Mouse (Mus musculus) G1E (cell line): Measurements from ENCODE around the gene 3425401B19Rik. TPM values are rescaled to one million over a fixed set of nuclear protein-coding genes. Genes with fewer than 3 reads are reported as not detected.

ENCODE experiments used
- ATAC-seq: 2 replicates; pipeline ENCODE4 v1.8.0; 2016; ENCODE audit warnings: mild to moderate bottlenecking; ENCODE audit not compliant: insufficient number of reproducible peaks, poor library complexity, low FRiP score, severe bottlenecking; ENCODE audit errors: extremely low read depth
- DNase-seq: peaks from one replicate; pipeline ENCODE4 v3.0.0; 2012; ENCODE audit warnings: low spot score
- H3K27me3 ChIP-seq: 2 replicates; pipeline ENCODE4 v1.6.1; 2012; ENCODE audit warnings: mild to moderate bottlenecking, low read length, inconsistent platforms; ENCODE audit not compliant: insufficient read depth
- H3K36me3 ChIP-seq: replicated peaks from 2 replicates; pipeline ENCODE3; 2012; ENCODE audit warnings: mild to moderate bottlenecking, inconsistent platforms
- H3K4me1 ChIP-seq: 2 replicates; pipeline ENCODE4 v1.6.1; 2012; ENCODE audit warnings: low read depth, low read length, inconsistent platforms, mixed read lengths; ENCODE audit not compliant: insufficient read depth
- H3K4me3 ChIP-seq: 2 replicates; pipeline ENCODE4 v1.5.1; 2012; ENCODE audit warnings: low read depth, mild to moderate bottlenecking, inconsistent platforms, low read length, moderate library complexity, mixed read lengths
- H3K9me3 ChIP-seq: replicated peaks from 2 replicates; pipeline ENCODE4 v1.6.1; 2012; ENCODE audit warnings: inconsistent platforms
- CTCF ChIP-seq: IDR thresholded peaks from 2 replicates; pipeline ENCODE4 v1.5.1; 2012; ENCODE audit warnings: low read depth, low read length, inconsistent platforms, mixed read lengths
- GATA1 ChIP-seq: IDR thresholded peaks from 2 replicates; pipeline ENCODE4 v1.6.1; 2012; ENCODE audit warnings: borderline replicate concordance, low read length, inconsistent platforms, mixed read lengths
- GATA2 ChIP-seq: IDR thresholded peaks from 2 replicates; pipeline ENCODE4 v1.6.1; 2012; ENCODE audit warnings: low read depth, low read length, inconsistent platforms, borderline replicate concordance
- POLR2AphosphoS5 ChIP-seq: IDR thresholded peaks from 2 replicates; pipeline ENCODE4 v1.6.1; 2012; ENCODE audit warnings: low read depth, low read length, inconsistent platforms; ENCODE audit not compliant: insufficient replicate concordance
- TAL1 ChIP-seq: conservative IDR thresholded peaks from 2 replicates; pipeline ENCODE4 v1.6.1; 2012; ENCODE audit warnings: low read depth, low read length, inconsistent platforms, mixed read lengths
- polyA plus RNA-seq: library from polyadenylated mRNA; stranded (reverse); fragments of >175 nt; gene quantifications from 2 replicates; pipeline ENCODE4 v1.2.3, GENCODE M21; 2012
- total RNA-seq, 2 experiments: library from RNA; stranded (forward) in 1 of 2; stranded (reverse) in 1 of 2; fragments of 200-1000 nt in 1 of 2; fragments of >200 nt in 1 of 2; fragmentation: Nextera tagmentation in 1 of 2; gene quantifications; 2 replicates each; pipeline ENCODE4 v1.2.3; 2014 to 2017

Gene 3425401B19Rik
- total and polyA plus RNA-seq, 3 experiments = 0.05 TPM; not detected in 2

DNA sequence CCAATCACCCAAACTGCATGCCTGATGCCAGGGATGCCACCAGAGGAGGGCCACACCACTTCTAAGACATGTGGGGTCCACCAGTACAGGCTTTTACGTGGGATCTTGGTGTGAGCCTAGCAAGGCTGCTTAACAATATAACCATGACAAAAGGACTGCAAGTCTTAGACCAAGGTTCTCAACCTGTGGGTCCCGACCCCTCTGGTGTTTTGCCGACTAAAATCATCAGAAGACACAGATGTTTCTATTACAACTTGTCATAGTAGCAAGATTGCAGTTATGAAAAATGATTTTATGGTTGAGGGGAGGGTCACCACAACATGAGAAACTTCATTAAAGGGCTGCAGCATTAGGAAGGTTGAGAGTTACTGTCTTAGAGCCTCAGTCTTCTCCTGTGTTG is 6.5 kb downstream of the 3425401B19Rik start:
- TF ChIP-seq GATA2 (no peak), GATA1 (no peak), TAL1 (no peak), POLR2AphosphoS5 (no peak), CTCF (no peak)
- H3K4me1 ChIP-seq = no peaks in the 10 kb centered on the region
- no peaks in the 10 kb centered on the region for H3K36me3 ChIP-seq
- DNase-seq (no peak), ATAC-seq (no peak)
- H3K9me3 ChIP-seq = peaks cover 60% of the 10 kb centered on the region
- H3K4me3 ChIP-seq = no peak overlapping the region
- H3K27me3 ChIP-seq = no peaks in the 10 kb centered on the region; the same call in 1 of the 2 replicates

DNA sequence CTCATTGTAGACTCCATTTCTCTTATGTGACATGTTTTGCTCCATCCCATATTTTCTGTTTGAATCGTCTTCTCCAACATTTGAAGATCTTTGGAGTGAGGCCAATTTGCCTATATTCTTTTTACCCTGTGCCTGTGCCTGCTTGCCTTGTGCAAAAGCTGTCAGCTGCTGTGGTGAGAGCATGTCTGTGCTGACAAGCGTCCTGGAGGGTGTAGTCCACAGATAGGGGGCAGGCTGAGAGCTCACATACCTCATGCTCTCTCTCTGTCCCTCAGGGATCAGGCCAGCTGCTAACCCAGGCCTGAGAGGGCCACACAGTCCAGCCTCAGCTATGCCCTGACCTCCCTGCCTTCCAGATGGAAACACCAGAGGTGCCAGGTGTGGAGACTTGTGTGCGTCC is 11.9 kb downstream of the 3425401B19Rik start:
- TF ChIP-seq GATA1 (no peak), POLR2AphosphoS5 (no peak), GATA2 (no peak), TAL1 (no peak)

DNA sequence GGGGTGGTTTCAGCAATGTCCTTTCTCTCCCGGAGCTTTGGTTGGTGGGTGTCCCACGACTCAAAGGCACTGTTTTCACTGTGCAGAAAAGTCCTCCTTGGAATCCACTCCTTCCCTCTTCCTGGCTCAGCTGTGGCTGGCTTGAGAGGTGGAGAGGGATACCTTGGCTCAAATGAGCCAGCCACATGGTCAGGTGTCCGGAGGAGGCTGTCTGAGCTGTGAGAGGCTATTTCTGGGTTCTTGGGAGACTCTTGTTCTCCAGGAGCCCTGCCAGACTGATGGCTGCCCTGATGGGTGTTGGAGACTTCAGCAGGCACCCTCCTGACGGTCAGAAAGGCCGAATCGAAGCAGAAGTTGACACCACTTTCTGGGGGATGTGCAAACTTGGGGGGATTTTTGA is 22.0 kb downstream of the 3425401B19Rik start:
- H3K4me1 ChIP-seq = no peaks in the 10 kb centered on the region; the same call in 1 of the 2 replicates
- ATAC-seq (no peak), DNase-seq (no peak)
- peaks cover 45% of the 10 kb centered on the region for H3K9me3 ChIP-seq
- no peak for TF ChIP-seq GATA2
- TF ChIP-seq GATA1 = no peak
- TF ChIP-seq TAL1 = no peak
- TF ChIP-seq CTCF = no peak
- no peak for TF ChIP-seq POLR2AphosphoS5
- H3K36me3 ChIP-seq = no peaks in the 10 kb centered on the region
- no peak overlapping the region for H3K4me3 ChIP-seq
- no peaks in the 10 kb centered on the region; the same call in 1 of the 2 replicates for H3K27me3 ChIP-seq

More for the DNA sequence above, 11.9 kb downstream of the 3425401B19Rik start:
- DNase-seq (no peak), ATAC-seq (no peak)
- H3K27me3 ChIP-seq = no peaks in the 10 kb centered on the region
- H3K9me3 ChIP-seq = peaks cover 48% of the 10 kb centered on the region
- H3K4me1 ChIP-seq = no peaks in the 10 kb centered on the region
- H3K4me3 ChIP-seq = no peak overlapping the region
- no peaks in the 10 kb centered on the region for H3K36me3 ChIP-seq

DNA sequence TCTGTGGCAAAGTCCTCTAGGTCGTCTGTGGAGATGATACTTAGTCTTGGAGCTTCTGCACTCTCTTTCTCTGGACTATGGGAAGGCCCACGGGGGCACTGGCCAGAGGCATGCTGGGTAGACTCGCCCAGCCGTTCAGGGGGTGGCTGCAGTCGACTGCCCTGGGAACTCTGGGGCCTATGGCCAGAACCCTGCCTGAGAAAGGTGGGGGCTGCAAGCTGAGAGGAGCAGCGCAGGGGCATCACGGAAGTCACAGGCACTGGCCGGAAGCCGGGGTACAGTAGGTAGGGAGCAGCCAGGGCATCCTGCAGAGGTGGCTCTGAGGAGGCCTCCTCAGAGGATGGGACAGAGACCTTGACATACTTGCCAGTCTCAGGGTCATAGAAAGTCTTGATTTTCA is 25.3 kb downstream of the 3425401B19Rik start:
- Histone ChIP-seq H3K36me3 (no peaks in the 10 kb centered on the region), H3K4me3 (no peak overlapping the region), H3K27me3 (no peaks in the 10 kb centered on the region), H3K9me3 (peaks cover 43% of the 10 kb centered on the region), H3K4me1 (no peaks in the 10 kb centered on the region)
- no peak for DNase-seq
- ATAC-seq = no peak
- no peak for TF ChIP-seq CTCF
- TF ChIP-seq GATA1 = no peak
- no peak for TF ChIP-seq GATA2
- TF ChIP-seq POLR2AphosphoS5 = no peak
- no peak for TF ChIP-seq TAL1

DNA sequence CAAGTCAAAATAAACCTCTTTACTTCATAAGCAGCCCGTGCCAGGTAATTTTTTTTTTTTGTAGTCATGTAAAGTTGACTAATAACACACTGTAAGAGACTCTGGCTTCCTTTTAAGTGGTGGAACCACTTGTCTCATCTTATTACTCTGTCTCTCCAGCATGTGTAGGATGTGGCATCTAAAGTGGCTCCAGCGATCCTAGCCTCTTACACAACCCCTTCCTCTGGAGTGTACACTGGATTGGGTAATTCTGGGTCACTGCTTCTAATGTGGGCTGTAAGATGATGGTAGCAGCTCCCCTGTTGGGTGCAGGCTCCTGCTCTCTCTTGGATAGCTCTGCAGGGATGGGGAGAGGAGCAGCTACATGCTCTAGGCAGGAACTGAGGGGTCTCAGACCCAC is 46.6 kb downstream of the 3425401B19Rik start:
- no peak overlapping the region for H3K4me3 ChIP-seq
- H3K4me1 ChIP-seq = no peaks in the 10 kb centered on the region
- DNase-seq = no peak
- ATAC-seq = no peak
- TF ChIP-seq GATA2 (no peak), TAL1 (no peak), POLR2AphosphoS5 (no peak), CTCF (no peak), GATA1 (no peak)
- H3K9me3 ChIP-seq = peaks cover 31% of the 10 kb centered on the region
- no peaks in the 10 kb centered on the region for H3K36me3 ChIP-seq
- H3K27me3 ChIP-seq = no peaks in the 10 kb centered on the region

DNA sequence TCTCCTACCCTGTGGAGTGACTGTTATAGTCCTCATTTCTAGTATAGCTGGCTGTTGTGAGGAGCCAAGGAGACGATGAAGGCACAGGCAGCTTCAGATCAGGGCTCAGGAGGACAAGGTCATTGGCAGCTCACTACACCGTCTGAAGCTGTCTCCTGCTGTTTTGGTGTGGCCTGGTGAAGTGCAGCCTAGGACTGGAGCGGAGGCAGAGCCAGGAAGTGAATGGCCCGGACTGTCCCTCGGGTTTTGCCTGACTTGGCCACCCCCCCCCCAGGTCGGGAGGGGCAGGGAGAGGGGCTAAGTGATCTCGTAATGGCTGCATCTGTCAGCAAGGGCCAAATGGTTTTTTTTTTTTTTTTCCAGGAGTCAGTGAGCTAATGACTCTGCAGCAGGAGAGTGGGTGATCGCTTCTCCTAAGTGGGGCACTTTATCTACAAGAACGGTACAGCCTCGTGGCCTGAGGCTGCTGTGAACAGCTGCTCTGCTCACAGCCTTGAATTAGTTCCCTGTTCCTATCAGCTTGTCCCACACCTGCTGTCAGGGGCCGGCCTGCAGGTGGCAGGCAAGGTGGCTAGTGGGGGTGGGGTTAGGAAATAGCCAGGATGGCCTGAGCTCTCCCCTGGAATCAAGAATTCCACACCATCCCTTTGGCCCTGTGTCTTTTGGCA is 50.9 kb downstream of the 3425401B19Rik start:
- H3K4me3 ChIP-seq = no peak overlapping the region
- H3K36me3 ChIP-seq = no peaks in the 10 kb centered on the region
- TF ChIP-seq POLR2AphosphoS5 (no peak), TAL1 (no peak), CTCF (no peak), GATA2 (no peak), GATA1 (no peak)
- DNase-seq = no peak
- ATAC-seq = no peak
- no peaks in the 10 kb centered on the region for H3K27me3 ChIP-seq
- H3K4me1 ChIP-seq = no peaks in the 10 kb centered on the region
- H3K9me3 ChIP-seq = peaks cover 21% of the 10 kb centered on the region
